Mouse (Mus musculus) erythroblast, embryonic 14.5 days (primary cell): ENCODE results near the gene Chchd5.

ENCODE experiments used
- GATA1 ChIP-seq: IDR thresholded peaks from 2 replicates; pipeline ENCODE4 v1.6.1; 2012; ENCODE audit warnings: low read length, inconsistent platforms, mixed read lengths
- TAL1 ChIP-seq: IDR thresholded peaks from 3 replicates; pipeline ENCODE4 v1.6.1; 2012; ENCODE audit warnings: low read length, inconsistent platforms, mixed read lengths

DNA sequence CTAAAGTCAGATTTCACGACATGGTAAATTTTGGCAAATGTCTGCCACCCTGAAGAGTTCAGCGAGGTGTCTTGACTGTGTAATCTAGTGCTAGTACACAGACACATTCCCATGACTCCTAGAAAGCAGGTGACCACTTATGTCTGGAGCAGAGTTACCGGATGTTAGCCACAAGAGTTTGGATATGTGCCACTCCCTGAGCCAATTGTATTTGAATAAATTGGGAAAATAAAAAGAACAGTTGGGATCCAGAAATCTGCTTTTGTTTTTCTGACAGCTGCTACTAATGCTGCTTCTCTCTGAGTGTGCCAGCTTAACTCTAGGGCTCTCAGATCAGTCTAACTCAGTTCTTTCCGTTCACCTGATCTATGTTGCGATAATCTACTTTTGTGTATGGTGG is 16.6 kb upstream of the Chchd5 start:
- no peak for TF ChIP-seq GATA1
- no peak for TF ChIP-seq TAL1
